Mouse (Mus musculus): ENCODE data around the gene 4930469K13Rik. TPM values are rescaled to one million over a fixed set of nuclear protein-coding genes. Genes with fewer than 3 reads are reported as not detected.

The 4930469K13Rik gene
- 1.6 and 1.7 TPM in 2 replicates for polyA plus RNA-seq (2015; fragmentation: Nextera tagmentation; extraction: Ambion mirVana)

GRCm38 (mm10) chr11:34098422-34098821, at the start of gene 4930469K13Rik:
Gene 4930469K13Rik (minus strand): TSS chr11:34098554.

DNA sequence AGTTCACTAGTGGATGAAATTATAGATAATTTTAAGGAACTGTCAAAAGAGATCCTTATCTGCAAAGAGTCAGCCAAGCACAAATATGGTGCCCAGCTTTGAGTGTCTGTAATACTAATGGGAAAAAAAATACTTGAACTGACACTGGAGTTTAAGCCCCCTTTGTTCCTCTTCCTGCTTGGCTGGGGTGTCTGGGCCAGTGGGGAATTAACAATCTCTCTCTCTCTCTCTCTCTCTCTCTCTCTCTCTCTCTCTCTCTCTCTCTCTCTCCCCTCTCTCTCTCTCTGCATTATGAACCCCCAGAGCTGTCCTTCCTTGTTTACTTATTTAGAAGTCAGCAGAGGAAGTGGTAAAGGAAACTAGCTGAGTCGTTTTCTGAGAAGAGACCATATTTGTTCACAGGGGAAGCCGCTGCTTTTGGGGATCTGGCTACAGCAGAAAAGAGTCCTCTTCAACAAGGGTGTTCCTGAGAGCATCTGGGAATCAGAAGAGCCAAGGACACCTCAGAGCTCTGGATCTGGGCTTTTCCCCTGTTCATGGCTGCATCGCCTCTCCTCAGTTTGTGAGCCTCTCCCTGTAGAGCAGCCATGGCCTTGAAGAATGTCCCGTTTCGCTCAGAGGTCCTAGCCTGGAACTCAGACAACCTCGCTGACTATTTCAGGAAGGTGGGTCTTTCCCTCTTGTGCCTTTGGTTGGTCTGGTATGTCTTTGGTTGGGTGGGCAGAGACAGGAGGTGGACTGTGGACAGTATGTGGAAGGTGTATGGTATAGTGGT, 51.4 kb downstream of the 4930469K13Rik start, which contains the start of gene Lcp2:
Lcp2 (plus strand) TSS at position 154 of the 775 bp plus-strand sequence.

DNA sequence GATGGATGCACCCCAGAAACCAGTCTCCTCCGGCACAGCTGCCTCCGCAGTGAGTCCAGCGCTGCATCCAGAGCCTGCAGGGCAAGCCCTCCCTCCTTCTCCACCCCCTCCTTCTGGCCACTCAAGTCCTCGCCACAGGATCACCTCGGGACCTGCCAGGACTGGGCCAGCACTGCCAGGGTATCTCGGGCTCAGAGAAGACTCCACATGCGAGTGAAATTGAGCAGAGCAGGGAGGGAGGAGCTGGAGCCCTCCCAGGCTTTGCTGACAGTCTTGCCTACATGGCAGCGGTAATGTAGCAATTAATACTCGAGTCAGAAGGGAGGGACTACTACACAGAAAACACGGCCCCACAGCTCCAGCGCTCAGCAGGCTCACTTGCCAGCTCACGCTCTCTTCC, 105.4 kb downstream of the 4930469K13Rik start, which contains the start of gene Kcnip1:
Kcnip1 (minus strand) TSS at position 215 of the 400 bp plus-strand sequence.

GRCm38 (mm10) chr11:33962688-33963407, 135.5 kb downstream of the 4930469K13Rik start, which contains the start of gene Kcnmb1:
Gene Kcnmb1 (plus strand): TSS chr11:33963013.

Other genes starting within 250 kb of the 4930469K13Rik start
- 18.1 and 22.5 TPM in 2 replicates for gene Kcnmb1, start 135.5 kb downstream of the 4930469K13Rik start, polyA plus RNA-seq (2015; fragmentation: Nextera tagmentation; extraction: Ambion mirVana)
- 0.36 and 0.74 TPM in 2 replicates for gene Kcnip1, start 105.4 kb downstream of the 4930469K13Rik start, polyA plus RNA-seq (2015; fragmentation: Nextera tagmentation; extraction: Ambion mirVana)
- gene Lcp2, start 51.6 kb downstream of the 4930469K13Rik start, polyA plus RNA-seq (2015; fragmentation: Nextera tagmentation; extraction: Ambion mirVana) = 2.2 and 6.7 TPM in 2 replicates
- 0.06 TPM in 1 of 2 replicates, not detected in the other for gene Foxi1, start 109.5 kb upstream of the 4930469K13Rik start, polyA plus RNA-seq (2015; fragmentation: Nextera tagmentation; extraction: Ambion mirVana)
- gene Fam196b, start 216.3 kb upstream of the 4930469K13Rik start, polyA plus RNA-seq (2015; fragmentation: Nextera tagmentation; extraction: Ambion mirVana) = 0.08 and 0.21 TPM in 2 replicates

All from urinary bladder, postnatal 0 days (tissue).